Mouse (Mus musculus): ENCODE measurements around the gene Kcng3. TPM values are rescaled to one million over a fixed set of nuclear protein-coding genes. Genes with fewer than 3 reads are reported as not detected.
A peak's percentile ranks its signal among the peaks of the same experiment; 100 is the strongest.

Gene Kcng3
- polyA plus RNA-seq, 1 experiment from 2014 or later, result 0.07 TPM

- H3K9me3 ChIP-seq (ENCODE audit: control insufficient read depth, low read length), result 0 out of 2 replicates have a peak, but pooled peaks cover 4% of the 10 kb centered on the region
- 2% methylated on average over 24 of the region's 24 CpGs for WGBS
- ATAC-seq (ENCODE audit: low FRiP score) (peak; percentile 34; the same call in 1 of the 2 replicates), DNase-seq (ENCODE audit: low spot score) (peak; percentile 73)
- peak overlapping the region; percentile 88 for H3K4me2 ChIP-seq (replicated peaks)
- no peak overlapping the region for H3K27ac ChIP-seq
- peak overlapping the region; percentile 35; the same call in 1 of the 2 replicates for H3K9ac ChIP-seq
- H3K4me3 ChIP-seq (replicated peaks; ENCODE audit: low read length), result peak overlapping the region; percentile 58
- peaks cover 51% of the 10 kb centered on the region for H3K27me3 ChIP-seq (ENCODE audit: control insufficient read depth, insufficient read depth, low read length)
- 0 out of 2 replicates have a peak, but pooled peaks cover 11% of the 10 kb centered on the region for H3K4me1 ChIP-seq (replicated peaks; ENCODE audit: control insufficient read depth, insufficient read depth, low read length)
- no peaks in the 10 kb centered on the region for H3K36me3 ChIP-seq (replicated peaks; ENCODE audit: control insufficient read depth, insufficient read depth)
Observed at GRCm38 (mm10) chr17:83632653-83633570, 1.2 kb upstream of the Kcng3 start.

- Histone ChIP-seq H3K27ac (no peak overlapping the region), H3K9me3 (ENCODE audit: control insufficient read depth, low read length) (no peaks in the 10 kb centered on the region), H3K36me3 (replicated peaks; ENCODE audit: control insufficient read depth, insufficient read depth) (no peaks in the 10 kb centered on the region), H3K27me3 (ENCODE audit: control insufficient read depth, insufficient read depth, low read length) (peaks cover 58% of the 10 kb centered on the region), H3K4me3 (replicated peaks; ENCODE audit: low read length) (peak overlapping the region; percentile 58), H3K4me2 (replicated peaks) (peak overlapping the region; percentile 88), H3K4me1 (replicated peaks; ENCODE audit: control insufficient read depth, insufficient read depth, low read length) (0 out of 2 replicates have a peak, but pooled peaks cover 11% of the 10 kb centered on the region), H3K9ac (peak overlapping the region; percentile 57)
- ATAC-seq (ENCODE audit: low FRiP score) (peak; percentile 28; the same call in 1 of the 2 replicates), DNase-seq (ENCODE audit: low spot score) (no peak)
- 3% methylated on average over 99 of the region's 109 CpGs for WGBS
Observed at GRCm38 (mm10) chr17:83630787-83631678, 662 bp downstream of the Kcng3 start.

- no peaks in the 10 kb centered on the region for H3K36me3 ChIP-seq (replicated peaks; ENCODE audit: control insufficient read depth, insufficient read depth)
- no peaks in the 10 kb centered on the region for H3K9me3 ChIP-seq (ENCODE audit: control insufficient read depth, low read length)
- peak overlapping the region; percentile 27 for H3K4me2 ChIP-seq (replicated peaks)
- ATAC-seq (ENCODE audit: low FRiP score), result no peak
- H3K9ac ChIP-seq, result peak overlapping the region; percentile 38; the same call in 1 of the 2 replicates
- no peak overlapping the region for H3K4me3 ChIP-seq (replicated peaks; ENCODE audit: low read length)
- WGBS, result 43% methylated on average over 11 of the region's 11 CpGs
- H3K27me3 ChIP-seq (ENCODE audit: control insufficient read depth, insufficient read depth, low read length), result no peaks in the 10 kb centered on the region
- H3K4me1 ChIP-seq (replicated peaks; ENCODE audit: control insufficient read depth, insufficient read depth, low read length), result no peaks in the 10 kb centered on the region
- H3K27ac ChIP-seq, result 0 out of 2 replicates have a peak overlapping the region, but pooled peaks have one; percentile 3
- no peak for DNase-seq (ENCODE audit: low spot score)
Observed at GRCm38 (mm10) chr17:83613907-83614306, 17.8 kb downstream of the Kcng3 start.

- Histone ChIP-seq H3K27ac (no peak overlapping the region), H3K36me3 (replicated peaks; ENCODE audit: control insufficient read depth, insufficient read depth) (no peaks in the 10 kb centered on the region), H3K9ac (no peak overlapping the region), H3K4me2 (replicated peaks) (no peak overlapping the region), H3K27me3 (ENCODE audit: control insufficient read depth, insufficient read depth, low read length) (no peaks in the 10 kb centered on the region), H3K9me3 (ENCODE audit: control insufficient read depth, low read length) (no peaks in the 10 kb centered on the region), H3K4me1 (replicated peaks; ENCODE audit: control insufficient read depth, insufficient read depth, low read length) (no peaks in the 10 kb centered on the region), H3K4me3 (replicated peaks; ENCODE audit: low read length) (no peak overlapping the region)
- DNase-seq (ENCODE audit: low spot score) (no peak), ATAC-seq (ENCODE audit: low FRiP score) (no peak)
- WGBS, result 66% methylated on average over 4 of the region's 4 CpGs
Observed at GRCm38 (mm10) chr17:83609532-83609931, 22.2 kb downstream of the Kcng3 start.

- no peaks in the 10 kb centered on the region for H3K27me3 ChIP-seq (ENCODE audit: control insufficient read depth, insufficient read depth, low read length)
- H3K36me3 ChIP-seq (replicated peaks; ENCODE audit: control insufficient read depth, insufficient read depth), result no peaks in the 10 kb centered on the region
- no peaks in the 10 kb centered on the region for H3K9me3 ChIP-seq (ENCODE audit: control insufficient read depth, low read length)
- no peak overlapping the region for H3K9ac ChIP-seq
- H3K27ac ChIP-seq, result no peak overlapping the region
- DNase-seq (ENCODE audit: low spot score) (no peak), ATAC-seq (ENCODE audit: low FRiP score) (no peak)
- H3K4me3 ChIP-seq (replicated peaks; ENCODE audit: low read length), result no peak overlapping the region
- WGBS, result 88% methylated on average over 12 of the region's 12 CpGs
- H3K4me1 ChIP-seq (replicated peaks; ENCODE audit: control insufficient read depth, insufficient read depth, low read length), result no peaks in the 10 kb centered on the region
- no peak overlapping the region for H3K4me2 ChIP-seq (replicated peaks)
Observed at GRCm38 (mm10) chr17:83600976-83601375, 30.7 kb downstream of the Kcng3 start.

- no peak for DNase-seq (ENCODE audit: low spot score)
- no peaks in the 10 kb centered on the region for H3K27me3 ChIP-seq (ENCODE audit: control insufficient read depth, insufficient read depth, low read length)
- no peak overlapping the region for H3K4me3 ChIP-seq (replicated peaks; ENCODE audit: low read length)
- no peak overlapping the region for H3K9ac ChIP-seq
- H3K27ac ChIP-seq, result no peak overlapping the region
- no peak for ATAC-seq (ENCODE audit: low FRiP score)
- no peaks in the 10 kb centered on the region for H3K9me3 ChIP-seq (ENCODE audit: control insufficient read depth, low read length)
- H3K4me2 ChIP-seq (replicated peaks), result no peak overlapping the region
- no peaks in the 10 kb centered on the region for H3K4me1 ChIP-seq (replicated peaks; ENCODE audit: control insufficient read depth, insufficient read depth, low read length)
- no peaks in the 10 kb centered on the region for H3K36me3 ChIP-seq (replicated peaks; ENCODE audit: control insufficient read depth, insufficient read depth)
- WGBS, result 87% methylated on average over 7 of the region's 7 CpGs
Observed at GRCm38 (mm10) chr17:83595966-83596365, 35.7 kb downstream of the Kcng3 start.

GRCm38 (mm10) chr17:83594526-83594925 lies 37.2 kb downstream of the Kcng3 start:
- WGBS, result 88% methylated on average over 8 of the region's 8 CpGs

GRCm38 (mm10) chr17:83593396-83593795 lies 38.3 kb downstream of the Kcng3 start:
- no peak for ATAC-seq (ENCODE audit: low FRiP score)
- no peak overlapping the region for H3K27ac ChIP-seq
- no peak overlapping the region for H3K4me2 ChIP-seq (replicated peaks)
- no peak overlapping the region for H3K4me3 ChIP-seq (replicated peaks; ENCODE audit: low read length)
- H3K27me3 ChIP-seq (ENCODE audit: control insufficient read depth, insufficient read depth, low read length), result no peaks in the 10 kb centered on the region
- H3K36me3 ChIP-seq (replicated peaks; ENCODE audit: control insufficient read depth, insufficient read depth), result no peaks in the 10 kb centered on the region
- no peak overlapping the region for H3K9ac ChIP-seq
- WGBS, result 85% methylated on average over 10 of the region's 10 CpGs
- no peaks in the 10 kb centered on the region for H3K9me3 ChIP-seq (ENCODE audit: control insufficient read depth, low read length)
- no peak for DNase-seq (ENCODE audit: low spot score)
- H3K4me1 ChIP-seq (replicated peaks; ENCODE audit: control insufficient read depth, insufficient read depth, low read length), result no peaks in the 10 kb centered on the region

More at GRCm38 (mm10) chr17:83594526-83594925, 37.2 kb downstream of the Kcng3 start:
- Histone ChIP-seq H3K36me3 (replicated peaks; ENCODE audit: control insufficient read depth, insufficient read depth) (no peaks in the 10 kb centered on the region), H3K4me3 (replicated peaks; ENCODE audit: low read length) (no peak overlapping the region), H3K4me2 (replicated peaks) (no peak overlapping the region), H3K4me1 (replicated peaks; ENCODE audit: control insufficient read depth, insufficient read depth, low read length) (no peaks in the 10 kb centered on the region), H3K27ac (no peak overlapping the region), H3K9ac (no peak overlapping the region), H3K9me3 (ENCODE audit: control insufficient read depth, low read length) (no peaks in the 10 kb centered on the region), H3K27me3 (ENCODE audit: control insufficient read depth, insufficient read depth, low read length) (no peaks in the 10 kb centered on the region)
- DNase-seq (ENCODE audit: low spot score), result no peak
- no peak for ATAC-seq (ENCODE audit: low FRiP score)

Measured in hindbrain, embryonic 14.5 days (tissue).